13 mouse cellular contexts compared by ENCODE assay signal in genomic region chr10:95442334-95442733, GRCm38 (mm10).
"Had no signal": no experiment of that assay in that cellular context is flagged by ENCODE, and none has a peak within 500 bp of the region (broad histone marks: within the 10 kb centered on the region; RNA-seq: fewer than 3 reads in every experiment).

No protein-coding gene starts in this region.

- H3K4me3 ChIP-seq: intestine, embryonic 15.5 days; kidney, embryonic 15.5 days; liver, embryonic 15.5 days; midbrain, embryonic 10.5 days had no signal

- H3K36me3 ChIP-seq: intestine, embryonic 15.5 days; kidney, embryonic 15.5 days; liver, embryonic 15.5 days; midbrain, embryonic 10.5 days had no signal

- H3K27me3 ChIP-seq: intestine, embryonic 15.5 days; kidney, embryonic 15.5 days; liver, embryonic 15.5 days had no signal

- H3K4me2 ChIP-seq: intestine, embryonic 15.5 days; kidney, embryonic 15.5 days; liver, embryonic 11.5 days; liver, embryonic 15.5 days had no signal

- ATAC-seq: intestine, embryonic 15.5 days; midbrain, embryonic 16.5 days had no signal

- DNase-seq: kidney, postnatal 14 days; left cerebral cortex, postnatal 4 days; lung, adult 2 months; lung, postnatal 10 days; right cerebral cortex, postnatal 25 days; thymus, adult 18-20 months; thymus, postnatal 14 days had no signal

- H3K4me1 ChIP-seq: intestine, embryonic 15.5 days; kidney, embryonic 15.5 days; liver, embryonic 15.5 days; midbrain, embryonic 10.5 days had no signal

- H3K9me3 ChIP-seq: intestine, embryonic 15.5 days; kidney, embryonic 15.5 days; liver, embryonic 15.5 days; midbrain, embryonic 10.5 days had no signal

- H3K9ac ChIP-seq: intestine, embryonic 15.5 days; kidney, embryonic 15.5 days; liver, embryonic 15.5 days had no signal

- H3K27ac ChIP-seq: intestine, embryonic 15.5 days; kidney, embryonic 15.5 days; liver, embryonic 15.5 days; midbrain, embryonic 10.5 days had no signal
